Mouse (Mus musculus) cerebellum, postnatal 25 days (tissue): ENCODE data around the gene Zbtb7a.

Source experiments
- DNase-seq, 2 experiments: peaks; one replicate each; pipeline ENCODE4 v3.0.0; 2021; ENCODE audit warnings: mixed read lengths in 2 of 2

Zbtb7a gene

GRCm38 (mm10) chr10:81191342-81191982, 56.4 kb downstream of the Zbtb7a start:
- DNase-seq = peak in 1 of 2 experiments; percentile 38

DNA sequence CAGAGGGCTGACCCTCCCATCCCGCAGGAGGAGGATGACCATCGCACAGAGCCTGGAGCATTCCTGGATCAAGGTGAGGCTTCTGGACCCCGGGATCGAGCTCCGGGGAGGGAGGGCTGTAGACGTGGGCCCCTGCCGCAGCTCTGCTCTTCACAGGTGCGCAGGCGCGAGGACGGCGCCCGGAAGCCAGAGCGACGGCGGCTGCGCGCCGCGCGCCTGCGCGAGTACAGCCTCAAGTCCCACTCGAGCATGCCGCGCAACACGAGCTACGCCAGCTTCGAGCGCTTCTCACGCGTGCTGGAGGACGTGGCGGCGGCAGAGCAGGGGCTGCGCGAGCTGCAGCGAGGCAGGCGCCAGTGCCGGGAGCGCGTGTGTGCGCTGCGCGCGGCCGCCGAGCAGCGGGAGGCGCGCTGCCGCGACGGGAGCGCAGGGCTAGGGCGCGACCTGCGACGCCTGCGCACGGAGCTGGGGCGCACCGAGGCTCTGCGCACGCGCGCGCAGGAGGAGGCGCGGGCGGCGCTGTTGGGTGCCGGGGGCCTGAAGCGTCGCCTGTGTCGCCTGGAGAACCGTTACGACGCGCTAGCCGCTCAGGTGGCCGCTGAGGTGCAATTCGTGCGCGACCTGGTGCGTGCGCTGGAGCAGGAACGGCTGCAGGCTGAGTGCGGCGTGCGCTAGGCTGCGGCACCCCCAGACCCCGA, 57.4 kb downstream of the Zbtb7a start:
- DNase-seq = peak; percentile 92 to 93

DNA sequence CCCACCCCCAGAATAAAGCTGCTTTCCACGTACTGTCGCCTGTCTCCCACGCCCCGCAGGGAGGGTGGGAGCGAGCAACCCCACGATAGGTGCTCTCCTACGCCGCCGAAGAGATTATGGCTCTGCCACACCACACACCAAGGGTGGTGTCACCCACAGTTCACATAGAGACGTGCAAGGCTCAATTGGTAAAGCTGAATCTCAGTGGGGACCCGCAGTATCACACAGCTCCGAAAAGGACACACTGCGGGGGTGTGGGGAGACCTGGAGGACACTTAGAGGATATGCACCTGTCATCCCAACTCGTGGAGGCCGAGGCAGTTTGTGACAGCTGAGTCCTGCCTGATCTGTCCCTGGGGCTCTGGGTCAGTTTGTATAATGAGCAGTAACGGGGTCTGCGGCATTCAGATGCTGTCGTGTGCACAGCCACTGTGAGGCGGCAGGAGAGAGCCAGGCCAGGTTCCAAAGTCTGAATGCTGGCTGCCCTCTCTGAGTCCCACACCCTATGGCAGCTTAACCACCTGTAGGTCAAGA, 58.0 kb downstream of the Zbtb7a start:
- peak; percentile 64 to 71 for DNase-seq

- DNase-seq = peak; percentile 56 to 77
Observed at GRCm38 (mm10) chr10:81193991-81194774, 59.2 kb downstream of the Zbtb7a start.

DNA sequence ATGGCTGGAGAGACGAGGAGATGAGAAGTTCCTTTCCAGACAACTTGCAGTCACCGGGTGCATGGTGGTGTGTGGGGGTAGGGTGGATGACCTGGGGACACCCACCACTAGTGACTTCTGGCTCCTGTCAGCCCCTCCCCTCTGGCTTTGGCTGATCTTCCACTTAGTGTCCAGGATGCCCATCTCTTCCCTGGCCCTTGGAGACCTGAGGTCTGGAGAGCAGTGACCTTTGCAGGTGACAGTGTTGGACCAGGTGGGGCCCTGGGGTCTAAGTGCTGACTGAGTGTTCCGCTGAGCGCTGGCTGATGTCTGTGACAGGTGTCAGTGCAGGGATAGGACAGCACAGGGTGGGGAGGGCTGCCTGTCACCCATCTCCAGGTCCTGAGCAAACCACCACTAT, 60.3 kb downstream of the Zbtb7a start:
- DNase-seq = no peak

- no peak for DNase-seq
Observed at GRCm38 (mm10) chr10:81196470-81197065, 61.5 kb downstream of the Zbtb7a start.

DNA sequence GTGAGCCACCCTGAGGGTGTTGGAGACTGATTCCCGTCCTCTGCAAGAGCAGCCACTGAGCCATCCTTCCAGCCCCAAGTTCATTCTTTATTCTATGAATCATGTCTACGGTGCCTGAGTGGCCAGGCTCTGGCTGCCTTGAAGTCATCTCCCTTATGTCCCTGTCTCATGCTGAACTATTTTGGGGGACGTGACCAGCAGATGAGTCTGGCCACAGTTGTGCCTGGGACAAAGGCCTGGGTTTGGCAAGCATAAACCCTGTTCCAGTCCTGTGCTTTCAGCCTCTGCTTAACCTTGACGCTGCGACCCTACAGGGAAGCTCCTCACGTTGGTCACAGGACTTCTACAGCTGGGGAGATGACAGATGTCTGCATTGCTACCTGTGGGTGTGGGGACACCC, 62.3 kb downstream of the Zbtb7a start:
- no peak for DNase-seq

DNA sequence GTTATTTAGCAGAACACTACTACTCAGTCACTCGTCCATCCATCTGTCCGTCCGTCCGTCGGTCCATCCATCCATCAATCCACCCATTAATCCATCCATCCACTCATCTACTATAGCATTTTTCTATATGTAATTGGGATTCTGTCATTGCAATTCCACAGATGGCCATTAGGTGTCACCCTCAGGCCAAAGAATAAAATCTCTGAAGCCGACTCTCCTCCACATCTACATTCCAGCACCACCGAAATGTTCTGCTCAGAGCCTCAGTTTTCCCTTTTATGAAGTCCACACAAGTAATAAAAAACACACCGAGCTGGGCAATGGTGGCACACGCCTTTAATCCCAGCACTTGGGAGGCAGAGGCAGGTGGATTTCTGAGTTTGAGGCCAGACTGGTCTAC, 63.2 kb downstream of the Zbtb7a start:
- peak; percentile 69 to 81 for DNase-seq

- DNase-seq = no peak
Observed at GRCm38 (mm10) chr10:81198990-81199389, 64.0 kb downstream of the Zbtb7a start.

- no peak for DNase-seq
Observed at GRCm38 (mm10) chr10:81200141-81200540, 65.1 kb downstream of the Zbtb7a start.

DNA sequence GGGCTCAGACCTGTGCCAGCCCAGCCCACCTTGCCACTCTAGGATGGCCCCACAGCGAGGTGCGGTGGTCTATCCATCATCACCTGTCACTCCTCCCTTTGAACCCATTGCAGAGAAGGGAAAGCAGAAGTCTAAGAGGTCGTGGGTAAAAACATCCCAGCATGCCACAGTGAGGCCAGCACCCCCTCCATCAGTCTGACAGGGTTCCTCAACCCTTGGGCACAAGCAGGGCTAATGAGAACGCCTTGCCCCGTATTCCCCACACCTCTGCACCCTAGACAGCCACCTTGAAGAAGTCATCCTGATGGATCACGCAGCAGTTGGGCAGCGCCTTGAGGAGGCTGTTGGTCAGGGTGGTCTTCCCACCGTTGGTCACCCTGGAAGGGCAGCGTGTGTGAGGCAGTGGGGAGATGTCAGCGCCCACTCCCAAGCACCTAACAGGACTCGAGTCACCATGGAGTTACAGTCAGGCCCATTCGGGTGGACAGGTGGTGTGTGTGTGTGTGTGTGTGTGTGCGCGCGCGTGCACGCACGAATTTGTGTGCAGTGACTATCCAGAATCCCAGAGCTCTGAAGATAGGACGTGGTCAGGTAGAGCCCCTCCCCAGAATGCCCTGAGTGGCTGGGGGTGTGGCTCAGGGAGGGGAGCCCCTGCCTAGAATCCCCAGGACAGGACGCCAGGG, 65.7 kb downstream of the Zbtb7a start:
- DNase-seq = no peak

GRCm38 (mm10) chr10:81201807-81202758, 67.1 kb downstream of the Zbtb7a start, which contains the start of gene Nmrk2:
Nmrk2 (minus strand) TSS chr10:81202051.
- DNase-seq = no peak
